Mouse (Mus musculus) CD4-positive naive resting alpha-beta T cell, adult 76 days (primary cell): ENCODE measurements around the gene Gm47791. TPM values are rescaled to one million over a fixed set of nuclear protein-coding genes. Genes with fewer than 3 reads are reported as not detected.

Experiments used
- total RNA-seq: library from RNA; stranded (reverse); gene quantifications from one replicate; pipeline ENCODE4 v1.2.4, GENCODE M21; 2023

The Gm47791 gene
- not detected for total RNA-seq

GRCm38 (mm10) chr1:82771022-82771586 is at the start of gene Gm47791:
Gm47791 (minus strand) TSS chr1:82771243.

GRCm38 (mm10) chr1:82768269-82768668 is 2.8 kb downstream of the Gm47791 start, which contains the start of gene Tm4sf20:
Tm4sf20 (minus strand) TSS chr1:82768461.

GRCm38 (mm10) chr1:82724339-82725025 is 46.6 kb downstream of the Gm47791 start, which contains the start of gene Mff:
Mff (plus strand) TSS chr1:82724890.

Other genes starting within 250 kb of the Gm47791 start
- not detected for gene Col4a4, start 184.4 kb downstream of the Gm47791 start, total RNA-seq
- gene Col4a3, start 184.3 kb downstream of the Gm47791 start, total RNA-seq, result not detected
- gene Mff, start 46.4 kb downstream of the Gm47791 start, total RNA-seq, result 111 TPM
- not detected for gene Tm4sf20, start 2.8 kb downstream of the Gm47791 start, total RNA-seq
- 84.8 TPM for gene Agfg1, start 68.2 kb upstream of the Gm47791 start, total RNA-seq
- 3.5 TPM for gene A030005L19Rik, start 142.1 kb upstream of the Gm47791 start, total RNA-seq
- not detected for gene A030014E15Rik, start 153.7 kb upstream of the Gm47791 start, total RNA-seq
- not detected for gene Gm6217, start 160.2 kb upstream of the Gm47791 start, total RNA-seq
- gene A030003K21Rik, start 172.1 kb upstream of the Gm47791 start, total RNA-seq, result not detected
- gene Gm7544, start 184.8 kb upstream of the Gm47791 start, total RNA-seq, result not detected
- not detected for gene Gm47955, start 189.0 kb upstream of the Gm47791 start, total RNA-seq
- gene Gm47959, start 229.3 kb upstream of the Gm47791 start, total RNA-seq, result not detected